Mouse (Mus musculus) adrenal gland, adult 18-20 months (tissue): ENCODE results near the gene Aim2. TPM values are rescaled to one million over a fixed set of nuclear protein-coding genes. Genes with fewer than 3 reads are reported as not detected.

ENCODE experiments used
- DNase-seq, 2 experiments: peaks; one replicate each; pipeline ENCODE4 v3.0.0; 2021 to 2022; ENCODE audit warnings: low spot score in 2 of 2
- total RNA-seq, 2 experiments: library from RNA; stranded (reverse); gene quantifications; 1 replicate in 1 of 2; 2 replicates in 1 of 2; pipeline ENCODE4 v1.2.3; 2021

Aim2 gene
- total RNA-seq, 2 experiments from 2014 or later, result 1.1 to 2.0 TPM

GRCm38 (mm10) chr1:173345112-173345511 lies 5.6 kb upstream of the Aim2 start:
- no peak for DNase-seq

DNA sequence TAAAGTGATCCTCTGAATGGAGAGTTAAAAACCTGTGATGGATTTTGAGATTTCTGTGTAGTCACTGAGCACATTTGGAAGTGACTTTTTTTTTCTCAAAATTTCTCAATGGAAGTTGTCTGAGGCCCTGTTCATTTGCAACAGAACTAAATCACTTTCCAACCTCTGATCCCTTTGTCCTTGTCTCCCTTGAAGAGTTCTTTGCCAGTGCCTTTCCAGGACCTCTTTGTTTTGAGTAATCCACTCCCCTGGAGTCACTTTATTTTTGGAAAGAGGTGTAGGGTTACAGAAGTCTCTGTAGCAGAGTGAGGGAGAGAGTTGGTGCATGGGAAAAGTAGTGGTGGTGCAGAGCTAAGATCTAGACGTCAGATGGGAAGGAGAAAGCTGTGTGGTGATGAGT lies 2.2 kb upstream of the Aim2 start:
- DNase-seq, result no peak

- no peak for DNase-seq
Observed at GRCm38 (mm10) chr1:173349192-173349591, 1.5 kb upstream of the Aim2 start.

DNA sequence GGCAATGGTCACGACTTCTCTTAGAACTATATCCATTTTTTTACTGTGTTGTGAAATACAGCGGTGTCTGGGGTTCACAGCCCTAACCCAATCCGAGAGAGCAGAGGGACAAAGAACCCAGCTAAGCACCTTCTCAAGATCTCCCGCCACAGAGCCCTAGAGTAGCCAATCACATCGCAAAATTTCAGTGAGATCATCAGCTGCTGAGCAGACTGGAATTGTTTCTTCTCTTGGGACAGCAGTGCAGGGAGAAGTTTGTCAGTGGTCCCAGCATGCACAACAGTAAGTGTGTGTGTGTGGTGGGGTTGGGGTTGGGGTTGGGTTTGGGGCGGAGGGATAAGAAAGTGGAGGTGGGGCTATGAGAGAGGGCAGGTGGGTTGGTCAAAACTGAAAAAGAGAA lies 733 bp upstream of the Aim2 start:
- DNase-seq, result peak in 1 of 2 experiments; percentile 31

DNA sequence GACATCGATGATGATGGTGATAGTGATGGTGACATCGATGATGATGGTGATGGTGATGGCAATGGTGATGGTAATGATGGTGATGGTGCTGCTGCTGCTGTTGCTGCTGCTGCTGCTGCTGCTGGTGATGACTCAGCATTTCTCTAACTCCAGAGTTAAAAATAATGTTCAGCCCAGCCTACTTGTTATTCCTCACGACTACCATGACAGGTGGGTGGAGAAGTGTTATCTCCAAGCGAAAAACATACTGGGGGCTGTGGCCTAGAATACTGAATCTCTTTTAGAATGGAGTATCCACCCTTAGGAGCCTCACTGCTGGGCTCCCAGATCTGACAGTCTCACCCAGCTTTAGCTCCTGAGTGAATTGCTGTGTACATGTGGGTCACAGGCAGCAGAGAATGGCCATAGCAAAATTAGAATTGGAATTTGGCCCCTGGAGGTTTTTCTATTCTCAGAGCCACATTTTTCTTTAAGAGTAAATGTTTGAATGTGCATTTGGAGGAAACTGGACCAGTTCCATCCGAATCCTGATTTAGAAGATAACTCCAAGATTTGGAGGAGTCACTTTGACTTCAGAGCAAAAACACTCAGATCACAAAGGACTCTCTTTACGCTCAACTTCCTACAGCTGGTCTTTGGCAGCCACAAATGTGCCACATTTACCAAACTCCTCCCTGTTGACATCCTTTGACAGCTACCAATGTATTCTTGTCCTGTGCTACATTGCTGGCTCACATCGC lies 4.6 kb downstream of the Aim2 start:
- DNase-seq, result no peak

- DNase-seq, result no peak
Observed at GRCm38 (mm10) chr1:173356699-173357098, 6.0 kb downstream of the Aim2 start.

GRCm38 (mm10) chr1:173357799-173358198 lies 7.1 kb downstream of the Aim2 start:
- DNase-seq, result no peak

GRCm38 (mm10) chr1:173359590-173360290 lies 9.1 kb downstream of the Aim2 start:
- no peak for DNase-seq

DNA sequence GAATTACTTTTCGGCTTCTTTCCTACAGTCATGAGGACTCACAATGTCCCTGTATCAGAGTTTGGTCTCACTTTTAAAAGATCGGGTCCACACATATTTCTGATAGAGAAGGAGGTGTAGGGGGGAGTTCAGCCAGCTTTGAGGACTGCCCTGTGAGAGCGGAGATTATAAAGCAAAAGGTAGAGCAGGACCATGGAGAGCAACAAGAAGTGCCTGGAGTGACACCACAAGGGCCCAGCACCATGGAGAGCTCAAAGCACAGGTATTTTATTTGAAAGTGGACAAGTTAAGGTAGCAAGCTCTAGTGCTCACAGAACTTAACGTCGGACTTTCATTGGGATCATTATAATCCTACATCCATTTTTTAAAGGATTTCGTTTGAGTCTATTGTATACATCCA lies 11.0 kb downstream of the Aim2 start:
- peak in 1 of 2 experiments; percentile 10 for DNase-seq

- DNase-seq, result no peak
Observed at GRCm38 (mm10) chr1:173363436-173363835, 12.8 kb downstream of the Aim2 start.

DNA sequence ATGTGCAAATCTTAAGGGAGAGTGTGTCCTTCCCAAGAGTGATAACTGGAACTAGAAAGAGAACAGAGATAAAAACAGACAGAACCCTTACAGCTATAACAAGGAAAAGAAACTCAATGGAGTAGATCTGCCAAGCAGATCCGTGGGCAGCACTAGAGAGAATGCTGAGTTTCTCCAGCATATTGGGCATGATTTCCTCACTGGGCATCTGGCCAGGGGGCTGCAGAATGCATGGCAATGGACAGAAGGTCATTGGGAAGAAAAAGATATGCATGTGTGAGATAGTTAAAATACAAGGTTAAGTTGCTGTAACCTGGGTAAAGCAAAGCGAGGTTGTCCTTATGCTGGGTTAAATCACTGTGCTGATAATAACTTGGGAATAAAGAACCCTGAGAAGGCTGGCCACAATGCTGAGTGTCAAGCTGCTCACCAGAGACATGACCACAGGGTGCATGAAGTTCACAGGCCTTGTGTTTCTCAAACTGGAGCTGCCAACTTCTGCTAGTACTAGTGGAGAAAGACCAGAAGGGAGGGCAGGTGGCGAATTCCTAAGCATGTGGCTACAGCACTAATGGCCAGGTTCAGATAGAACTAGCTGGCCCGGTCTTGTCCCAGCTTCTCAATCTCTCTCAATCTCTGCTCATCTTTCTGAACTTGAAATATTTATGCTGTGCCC lies 13.6 kb downstream of the Aim2 start:
- DNase-seq, result no peak

GRCm38 (mm10) chr1:173365970-173366409 lies 15.3 kb downstream of the Aim2 start:
- DNase-seq, result no peak

DNA sequence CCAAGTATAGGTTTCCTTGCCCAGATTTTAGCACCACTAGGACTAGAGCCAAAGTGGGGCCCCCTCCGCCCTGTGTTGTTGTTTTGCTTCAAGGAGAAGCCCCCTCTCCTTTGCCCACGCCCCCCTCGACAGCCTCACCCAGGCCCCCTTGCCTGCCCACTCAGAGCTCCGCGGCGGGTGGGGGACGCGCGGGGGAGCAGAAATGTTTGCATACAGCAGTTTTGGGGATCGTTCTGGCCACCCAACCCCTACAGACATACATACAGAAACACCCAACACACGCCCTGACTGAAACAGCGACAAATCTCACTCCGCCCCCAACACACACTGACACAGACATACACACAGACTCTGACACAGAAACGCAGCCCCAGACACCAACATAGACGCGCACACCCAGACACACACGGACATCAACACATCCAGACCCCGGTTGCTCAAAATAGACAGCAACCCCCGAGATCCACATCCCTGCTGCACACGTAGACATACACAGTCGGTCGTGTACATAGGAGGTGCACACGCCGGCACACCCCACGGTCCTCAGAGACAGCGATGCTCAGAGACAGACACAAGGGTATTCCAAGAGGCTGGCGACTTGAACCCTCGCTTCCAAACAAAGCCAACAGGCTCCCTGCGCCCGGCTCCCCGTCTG lies 16.1 kb downstream of the Aim2 start:
- no peak for DNase-seq

GRCm38 (mm10) chr1:173367356-173368046 lies 16.8 kb downstream of the Aim2 start, which contains the start of gene Cadm3:
Gene Cadm3, minus strand, starts transcription at chr1:173367695.
- peak in 1 of 2 experiments; percentile 22 for DNase-seq

GRCm38 (mm10) chr1:173369611-173370010 lies 18.9 kb downstream of the Aim2 start:
- DNase-seq, result no peak

GRCm38 (mm10) chr1:173370456-173370855 lies 19.8 kb downstream of the Aim2 start:
- no peak for DNase-seq

DNA sequence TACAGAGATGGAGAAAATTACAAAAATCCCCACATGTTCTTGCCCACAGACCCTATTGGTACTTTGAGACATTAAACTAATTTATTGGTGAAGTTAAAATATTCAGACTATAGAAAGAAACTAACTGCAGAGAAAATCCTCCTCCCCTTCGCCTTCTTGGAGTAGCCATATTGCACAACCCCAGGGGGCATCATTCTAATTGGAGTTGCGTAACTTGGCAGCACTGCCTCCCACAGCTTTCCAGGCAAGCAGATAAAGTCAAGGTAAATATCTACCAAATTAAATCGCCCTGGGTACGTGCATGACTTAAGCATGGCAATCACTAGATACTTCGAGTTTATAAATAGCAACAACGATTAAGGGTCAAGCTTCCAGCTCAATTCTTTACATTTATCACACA lies 20.9 kb downstream of the Aim2 start:
- no peak for DNase-seq

DNA sequence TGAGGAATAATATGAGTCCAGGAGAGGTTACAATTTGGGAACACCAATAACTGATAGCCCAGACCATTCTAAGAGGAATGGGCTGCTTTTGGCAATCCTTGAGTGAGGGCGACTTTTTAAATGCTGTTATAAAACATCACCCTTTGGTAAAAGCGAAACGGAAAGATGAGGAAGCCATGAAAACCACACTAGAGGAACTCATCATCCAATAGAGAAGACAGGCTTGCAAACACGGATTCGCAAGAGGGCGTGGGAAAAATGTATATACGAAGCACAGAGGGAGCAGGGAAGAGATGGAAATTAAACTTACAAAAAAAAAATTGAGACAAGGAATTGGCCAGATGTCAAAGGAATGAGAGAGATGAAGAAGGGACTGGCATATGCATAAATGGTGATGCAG lies 23.3 kb downstream of the Aim2 start:
- no peak for DNase-seq

- peak; percentile 35 to 57 for DNase-seq
Observed at GRCm38 (mm10) chr1:173377380-173378112, 26.9 kb downstream of the Aim2 start.

DNA sequence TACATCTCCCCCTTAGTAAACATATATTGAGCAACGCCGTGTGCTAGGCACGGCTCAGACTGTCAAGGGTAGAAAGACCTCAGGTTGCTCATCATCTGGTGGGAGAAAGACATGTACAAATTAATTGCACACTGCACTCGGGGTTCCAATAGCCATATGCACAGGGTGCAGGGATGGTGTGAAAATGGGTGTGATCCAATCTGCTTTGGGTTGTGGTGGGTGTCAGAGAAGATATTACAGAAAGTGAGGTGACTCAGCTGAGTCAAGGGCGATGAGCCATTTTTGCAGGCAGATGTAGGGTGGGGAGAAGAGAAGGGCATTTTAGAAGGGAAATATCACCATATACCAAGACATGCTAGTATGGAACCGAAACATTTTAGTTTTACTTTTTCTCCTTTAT lies 30.8 kb downstream of the Aim2 start:
- no peak for DNase-seq
